Mouse (Mus musculus) adrenal gland, adult 18-20 months (tissue): ENCODE data around the gene Mmp9. TPM values are rescaled to one million over a fixed set of nuclear protein-coding genes. Genes with fewer than 3 reads are reported as not detected.

Experiments
- DNase-seq, 2 experiments: peaks; one replicate each; pipeline ENCODE4 v3.0.0; 2021 to 2022; ENCODE audit warnings: low spot score in 2 of 2
- total RNA-seq, 2 experiments: library from RNA; stranded (reverse); gene quantifications; 1 replicate in 1 of 2; 2 replicates in 1 of 2; pipeline ENCODE4 v1.2.3; 2021

Gene Mmp9
- total RNA-seq, 2 experiments from 2014 or later, result 0.89 to 2.7 TPM

- peak; percentile 43 to 46 for DNase-seq
These were observed 39.2 kb downstream of the Mmp9 start for GRCm38 (mm10) chr2:164979749-164980148.

GRCm38 (mm10) chr2:164985962-164986361 lies 45.4 kb downstream of the Mmp9 start:
- no peak for DNase-seq

- no peak for DNase-seq
These were observed 45.9 kb downstream of the Mmp9 start for GRCm38 (mm10) chr2:164986371-164987027.

GRCm38 (mm10) chr2:164988777-164989176 lies 48.2 kb downstream of the Mmp9 start:
- DNase-seq, result no peak

- no peak for DNase-seq
These were observed 50.5 kb downstream of the Mmp9 start for GRCm38 (mm10) chr2:164991111-164991510.

- no peak for DNase-seq
These were observed 51.2 kb downstream of the Mmp9 start for GRCm38 (mm10) chr2:164991808-164992207.

- no peak for DNase-seq
These were observed 53.6 kb downstream of the Mmp9 start for GRCm38 (mm10) chr2:164994156-164994555.

GRCm38 (mm10) chr2:164994659-164995428 lies 54.3 kb downstream of the Mmp9 start:
- DNase-seq, result no peak

GRCm38 (mm10) chr2:164995976-164996375 lies 55.4 kb downstream of the Mmp9 start:
- no peak for DNase-seq

- DNase-seq, result no peak
These were observed 56.5 kb downstream of the Mmp9 start for GRCm38 (mm10) chr2:164996848-164997720.

GRCm38 (mm10) chr2:164997721-164998428 lies 57.3 kb downstream of the Mmp9 start:
- peak; percentile 52 to 53 for DNase-seq

- DNase-seq, result no peak
These were observed 61.4 kb downstream of the Mmp9 start for GRCm38 (mm10) chr2:165001958-165002357.

GRCm38 (mm10) chr2:165003108-165003507 lies 62.5 kb downstream of the Mmp9 start:
- no peak for DNase-seq

GRCm38 (mm10) chr2:165004237-165004636 lies 63.7 kb downstream of the Mmp9 start:
- no peak for DNase-seq

Other genes with a start within 250 kb of the Mmp9 start
- gene Spint4, start 242.3 kb upstream of the Mmp9 start, total RNA-seq, result not detected
- not detected for gene Spint5, start 225.5 kb upstream of the Mmp9 start, total RNA-seq
- under 1 TPM; 0.20 to 0.45 TPM for gene Wfdc3, start 194.8 kb upstream of the Mmp9 start, total RNA-seq
- gene Dnttip1, start 194.8 kb upstream of the Mmp9 start, total RNA-seq, result 10 to 100 TPM; 34.0 to 35.2 TPM
- 1 to 10 TPM; 1.4 to 4.0 TPM for gene Ube2c, start 170.9 kb upstream of the Mmp9 start, total RNA-seq
- gene Tnnc2, start 160.8 kb upstream of the Mmp9 start, total RNA-seq, result 10 to 100 TPM in 1 of 2 experiments, not detected in 1; 11.3 TPM
- gene Snx21, start 155.0 kb upstream of the Mmp9 start, total RNA-seq, result 10 to 100 TPM; 25.0 to 28.4 TPM
- 10 to 100 TPM; 32.6 to 36.6 TPM for gene Acot8, start 135.9 kb upstream of the Mmp9 start, total RNA-seq
- 1 to 10 TPM; 4.2 to 5.3 TPM for gene Zswim3, start 135.7 kb upstream of the Mmp9 start, total RNA-seq
- gene Zswim1, start 118.1 kb upstream of the Mmp9 start, total RNA-seq, result 10 to 100 TPM; 11.0 to 11.4 TPM
- gene Spata25, start 112.2 kb upstream of the Mmp9 start, total RNA-seq, result not detected
- 100 to 1,000 TPM; 103 to 106 TPM for gene Ctsa, start 107.9 kb upstream of the Mmp9 start, total RNA-seq
- 1 to 10 TPM; 1.4 to 1.7 TPM for gene Neurl2, start 107.3 kb upstream of the Mmp9 start, total RNA-seq
- gene Pltp, start 83.1 kb upstream of the Mmp9 start, total RNA-seq, result 10 to 100 TPM; 22.5 to 55.9 TPM
- 10 to 100 TPM; 35.1 to 48.6 TPM for gene Pcif1, start 61.5 kb upstream of the Mmp9 start, total RNA-seq
- gene Zfp335, start 29.0 kb upstream of the Mmp9 start, total RNA-seq, result 10 to 100 TPM; 20.9 to 22.4 TPM
- gene Slc12a5, start 20.0 kb downstream of the Mmp9 start, total RNA-seq, result 1 to 10 TPM; 5.2 to 9.0 TPM
- gene Ncoa5, start 94.1 kb downstream of the Mmp9 start, total RNA-seq, result 10 to 100 TPM; 35.7 to 41.6 TPM
- 1 to 10 TPM; 1.9 to 2.2 TPM for gene Cd40, start 114.8 kb downstream of the Mmp9 start, total RNA-seq
- gene 1700025C18Rik, start 150.0 kb downstream of the Mmp9 start, total RNA-seq, result not detected